In the genomic region with DNA sequence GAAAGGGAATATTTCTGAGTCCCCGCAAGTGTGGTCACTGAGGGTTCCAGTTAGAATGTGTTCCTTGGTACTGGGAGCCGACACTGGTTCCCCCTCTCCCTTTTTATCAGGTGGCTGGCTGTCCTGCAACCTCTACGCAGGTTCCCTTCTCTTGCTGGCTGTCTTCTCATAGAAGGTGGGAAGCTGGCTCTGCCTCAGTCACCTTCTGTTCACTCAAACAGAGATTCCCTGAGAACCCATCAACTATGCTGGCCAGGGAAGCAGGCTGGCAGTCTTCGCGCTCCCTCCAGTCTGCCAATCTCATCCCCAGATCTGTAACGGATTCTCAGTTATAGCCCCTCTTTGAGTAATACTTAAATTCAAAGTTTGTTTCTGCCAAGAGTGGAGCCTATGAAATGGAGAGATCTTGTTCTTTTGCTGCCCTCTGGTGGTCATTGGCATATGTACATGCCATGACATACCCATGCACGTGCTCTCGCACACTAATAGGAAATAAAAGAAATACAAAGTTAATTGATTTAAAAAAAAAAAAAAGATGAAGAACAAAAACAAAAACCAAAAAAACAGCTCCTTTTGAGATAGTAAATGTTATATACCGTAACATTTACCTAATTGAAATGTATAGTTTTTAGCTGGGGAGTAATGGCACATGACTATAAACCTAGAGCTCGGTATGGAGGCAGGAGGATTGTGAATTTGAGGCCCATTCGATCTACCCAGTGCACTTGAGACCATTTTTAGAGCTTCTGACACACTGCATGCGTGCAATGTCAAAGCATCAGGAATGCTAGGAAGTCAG, we compare ENCODE assay signal across 8 mouse cellular contexts. TPM values are rescaled to one million over a fixed set of nuclear protein-coding genes. Genes with fewer than 3 reads are reported as not detected.
DNase-seq lines count a peak whose midpoint lies in the region; ATAC-seq and TF ChIP-seq lines count a peak whose summit lies in the region.

No protein-coding gene starts in this region.

- no peak overlapping the region for H3K4me2 ChIP-seq in intestine, embryonic 16.5 days (ENCODE audit: low read depth, low read length)
- no peak overlapping the region for H3K4me2 ChIP-seq in midbrain, embryonic 13.5 days (replicated peaks)

- H3K9me3 ChIP-seq in intestine, embryonic 16.5 days (ENCODE audit: control insufficient read depth, low read length) = no peaks in the 10 kb centered on the region
- no peaks in the 10 kb centered on the region for H3K9me3 ChIP-seq in midbrain, embryonic 13.5 days

- ATAC-seq in cerebellum, adult (ENCODE audit: insufficient number of reproducible peaks, low FRiP score, low TSS enrichment) = no peak; the same call in 1 of the 2 replicates
- ATAC-seq in intestine, embryonic 16.5 days = peak; percentile 82
- ATAC-seq in midbrain, embryonic 13.5 days = peak; percentile 75

- DNase-seq in cerebellum, adult 11 months = peak; percentile 66
- DNase-seq in cerebellum, postnatal 4 days (ENCODE audit: low spot score in 2 of 2) = peak; percentile 52 to 81
- peak; percentile 77 for DNase-seq in gastrocnemius, adult 2 months
- peak; percentile 86 for DNase-seq in left cerebral cortex, postnatal 25 days (ENCODE audit: low spot score in 2 of 2)
- DNase-seq in spleen, adult 18-20 months = peak; percentile 34 to 77

- H3K4me3 ChIP-seq in gastrocnemius, adult 2 months = no peak overlapping the region
- no peak overlapping the region for H3K4me3 ChIP-seq in intestine, embryonic 16.5 days (ENCODE audit: low read length)
- no peak overlapping the region for H3K4me3 ChIP-seq in midbrain, embryonic 13.5 days (replicated peaks)

- WGBS in intestine, embryonic 16.5 days = 34% methylated on average over 12 of the region's 12 CpGs
- WGBS in midbrain, embryonic 13.5 days = 41% methylated on average over 12 of the region's 12 CpGs

- no peaks in the 10 kb centered on the region for H3K36me3 ChIP-seq in intestine, embryonic 16.5 days (ENCODE audit: control insufficient read depth, insufficient read depth, low read length)
- H3K36me3 ChIP-seq in midbrain, embryonic 13.5 days = no peaks in the 10 kb centered on the region

- 0 out of 2 replicates have a peak overlapping the region, but pooled peaks have one; percentile 5 for H3K27ac ChIP-seq in gastrocnemius, adult 2 months
- H3K27ac ChIP-seq in intestine, embryonic 16.5 days (ENCODE audit: low read length) = no peak overlapping the region
- no peak overlapping the region for H3K27ac ChIP-seq in midbrain, embryonic 13.5 days

- no peaks in the 10 kb centered on the region for H3K27me3 ChIP-seq in intestine, embryonic 16.5 days (replicated peaks; ENCODE audit: control insufficient read depth, insufficient read depth, low read length)
- H3K27me3 ChIP-seq in midbrain, embryonic 13.5 days = no peaks in the 10 kb centered on the region

- peak; percentile 90 for TF ChIP-seq CTCF in gastrocnemius, adult 2 months (IDR thresholded peaks at IDR 0.05)

- intact Hi-C loops in gastrocnemius, adult 2 months (cut with DNase I) = loop anchor here (1.0 kb wide), 1 partner anchor 69 kb away; no protein-coding TSS in a partner anchor
- intact Hi-C loops in left cerebral cortex, postnatal 25 days (cut with DNase I) = loop anchor here (1.0 kb wide), 1 partner anchor 69 kb away; no protein-coding TSS in a partner anchor

- H3K4me1 ChIP-seq in intestine, embryonic 16.5 days (ENCODE audit: control insufficient read depth, insufficient read depth, low read length) = no peaks in the 10 kb centered on the region
- H3K4me1 ChIP-seq in midbrain, embryonic 13.5 days (replicated peaks) = peaks cover 5% of the 10 kb centered on the region

- no peak overlapping the region for H3K9ac ChIP-seq in intestine, embryonic 16.5 days (ENCODE audit: low read depth, low read length)
- no peak overlapping the region for H3K9ac ChIP-seq in midbrain, embryonic 13.5 days (replicated peaks)

RNA-seq across cellular contexts. Expression of gene Cxcl10, which starts 33.1 kb away (rescaled TPM):
- not detected for total RNA-seq in gastrocnemius, adult 2 months (2021)
- 2.0 and 3.3 TPM in 2 replicates for polyA plus RNA-seq in intestine, embryonic 16.5 days (2015; fragmentation: Nextera tagmentation; extraction: Ambion mirVana)
- not detected for total RNA-seq in left cerebral cortex, postnatal 25 days (2021)
- polyA plus RNA-seq in midbrain, embryonic 13.5 days (2015; fragmentation: Nextera tagmentation; extraction: Ambion mirVana) = 0.28 and 0.31 TPM in 2 replicates

RNA-seq across cellular contexts. Expression of gene Art3, which starts 50.1 kb away (rescaled TPM):
- total RNA-seq in gastrocnemius, adult 2 months (2021) = 100 to 1,000 TPM; 394 to 399 TPM
- 4.4 and 5.6 TPM in 2 replicates for polyA plus RNA-seq in intestine, embryonic 16.5 days (2015; fragmentation: Nextera tagmentation; extraction: Ambion mirVana)
- 1 to 10 TPM; 6.2 to 6.9 TPM for total RNA-seq in left cerebral cortex, postnatal 25 days (2021)
- 2.9 and 5.6 TPM in 2 replicates for polyA plus RNA-seq in midbrain, embryonic 13.5 days (2015; fragmentation: Nextera tagmentation; extraction: Ambion mirVana)

RNA-seq across cellular contexts. Expression of gene Nup54, which starts 53.3 kb away (rescaled TPM):
- total RNA-seq in gastrocnemius, adult 2 months (2021) = 10 to 100 TPM in 1 of 2 experiments, 1 to 10 TPM in 1; 8.9 to 12.5 TPM
- 39.1 and 53.0 TPM in 2 replicates for polyA plus RNA-seq in intestine, embryonic 16.5 days (2015; fragmentation: Nextera tagmentation; extraction: Ambion mirVana)
- 10 to 100 TPM; 26.4 to 28.7 TPM for total RNA-seq in left cerebral cortex, postnatal 25 days (2021)
- polyA plus RNA-seq in midbrain, embryonic 13.5 days (2015; fragmentation: Nextera tagmentation; extraction: Ambion mirVana) = 53.7 and 58.5 TPM in 2 replicates

RNA-seq across cellular contexts. Expression of gene Cxcl9, which starts 53.9 kb away (rescaled TPM):
- under 1 TPM; 0.10 to 0.45 TPM for total RNA-seq in gastrocnemius, adult 2 months (2021)
- 0.16 TPM in 1 of 2 replicates, not detected in the other for polyA plus RNA-seq in intestine, embryonic 16.5 days (2015; fragmentation: Nextera tagmentation; extraction: Ambion mirVana)
- not detected for total RNA-seq in left cerebral cortex, postnatal 25 days (2021)
- not detected in 2 replicates for polyA plus RNA-seq in midbrain, embryonic 13.5 days (2015; fragmentation: Nextera tagmentation; extraction: Ambion mirVana)

Comparison
In these comparisons a context has a peak if more than half of its experiments do, and no peak if none do; other contexts are left out.
1. RNA of gene Art3, which starts 50.1 kb away (total RNA-seq): 394 to 399 TPM in gastrocnemius, adult 2 months; 6.2 to 6.9 TPM in left cerebral cortex, postnatal 25 days; every median in the first group is over 10 times any median in the second.
2. Peak in every context shown above with its lines, with median percentiles within 50 percentile points of each other: DNase-seq.